Mouse (Mus musculus) brain, embryonic 14.5 days (tissue): Measurements from ENCODE around the gene Pelp1. TPM values are rescaled to one million over a fixed set of nuclear protein-coding genes. Genes with fewer than 3 reads are reported as not detected.
"Not testable (repeated sequence)": the region's sequence is repeated elsewhere in the genome, so short reads cannot be mapped to it uniquely, and the experiment has no call there.

ENCODE experiments used
- DNase-seq: peaks from one replicate; pipeline ENCODE4 v3.0.0-alpha.2; 2011; ENCODE audit warnings: low read depth
- CTCF ChIP-seq: fragments of 200-500 bp; IDR thresholded peaks from 2 replicates; pipeline ENCODE4 v1.5.1; 2012; ENCODE audit warnings: inconsistent platforms, mild to moderate bottlenecking, moderate library complexity, borderline replicate concordance; ENCODE audit not compliant: insufficient read depth, insufficient read length; ENCODE audit errors: extremely low read depth
- POLR2A ChIP-seq: fragments of 200-500 bp; IDR thresholded peaks from 2 replicates; pipeline ENCODE4 v1.6.1; 2012; ENCODE audit warnings: mild to moderate bottlenecking, inconsistent platforms, borderline replicate concordance; ENCODE audit not compliant: poor library complexity, insufficient read depth, insufficient read length, severe bottlenecking; ENCODE audit errors: extremely low read depth
- polyA plus RNA-seq: library from polyadenylated mRNA; depleted of rRNA; stranded (reverse); fragments of >200 nt; gene quantifications from 2 replicates; pipeline ENCODE4 v1.2.3, GENCODE M21; 2012; rRNA removed

Pelp1 gene
- polyA plus RNA-seq, 1 experiment, result 34.2 TPM

- no peak for DNase-seq
- TF ChIP-seq POLR2A, result no peak
- TF ChIP-seq CTCF, result no peak
Measured at GRCm38 (mm10) chr11:70372396-70372795, 37.4 kb downstream of the Pelp1 start.

GRCm38 (mm10) chr11:70368626-70369025 lies 41.2 kb downstream of the Pelp1 start:
- DNase-seq, result not testable (repeated sequence)

DNA sequence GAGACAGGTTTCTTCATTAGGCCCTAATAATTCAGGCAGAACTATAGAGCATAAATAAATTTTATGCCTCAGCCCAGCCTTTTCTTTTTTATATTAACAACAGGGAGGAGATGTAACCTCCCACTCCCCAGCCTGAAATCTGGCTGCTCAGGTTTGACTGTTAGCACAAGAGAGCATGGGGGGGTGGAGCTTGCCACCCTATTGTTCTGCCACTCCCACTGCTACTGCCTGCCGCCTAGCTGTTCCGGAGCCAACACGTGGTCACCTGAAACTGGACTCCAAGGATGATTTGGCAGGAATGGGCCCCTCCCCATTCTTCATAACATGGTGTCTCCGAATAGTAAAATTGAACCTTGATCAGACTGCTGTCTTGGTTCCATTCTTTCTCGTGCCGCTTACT lies 42.1 kb downstream of the Pelp1 start:
- DNase-seq, result not testable (repeated sequence)

- DNase-seq, result no peak
- TF ChIP-seq POLR2A, result no peak
- TF ChIP-seq CTCF, result no peak
Measured at GRCm38 (mm10) chr11:70351868-70352267, 58.0 kb downstream of the Pelp1 start, which contains the start of gene Alox15. Alox15 (minus strand) TSS chr11:70352031.

- no peak for TF ChIP-seq POLR2A
- no peak for TF ChIP-seq CTCF
- no peak for DNase-seq
Measured at GRCm38 (mm10) chr11:70348630-70349029, 61.2 kb downstream of the Pelp1 start.

- DNase-seq, result no peak
- TF ChIP-seq POLR2A, result no peak
- no peak for TF ChIP-seq CTCF
Measured at GRCm38 (mm10) chr11:70347861-70348260, 62.0 kb downstream of the Pelp1 start.

GRCm38 (mm10) chr11:70345546-70345945 lies 64.3 kb downstream of the Pelp1 start:
- TF ChIP-seq CTCF, result no peak
- no peak for TF ChIP-seq POLR2A
- no peak for DNase-seq

DNA sequence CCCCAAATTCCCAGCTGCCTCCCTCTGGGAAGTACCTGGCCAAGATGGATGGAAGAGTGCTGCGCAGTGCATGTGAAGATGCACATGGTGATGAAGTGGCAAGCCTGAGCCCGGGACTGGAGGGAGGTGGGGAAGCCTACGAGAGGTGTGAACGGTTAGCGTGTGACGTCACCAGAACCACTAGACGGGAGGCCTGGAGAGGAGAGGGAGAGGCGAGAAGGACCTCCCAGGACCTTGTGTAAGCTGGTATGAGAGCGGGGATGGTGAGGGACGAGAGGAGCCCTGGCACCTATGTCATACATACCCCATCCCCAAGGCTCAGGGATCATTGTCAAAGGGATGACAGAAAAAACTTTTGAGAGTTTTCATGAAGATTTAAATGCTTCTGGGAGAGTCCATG lies 64.8 kb downstream of the Pelp1 start:
- no peak for DNase-seq
- TF ChIP-seq CTCF (no peak), POLR2A (no peak)

Other genes with a start within 250 kb of the Pelp1 start
- 2.8 and 3.8 TPM in 2 replicates for gene Slc16a11, start 197.3 kb downstream of the Pelp1 start, polyA plus RNA-seq
- 13.9 and 15.1 TPM in 2 replicates for gene Slc16a13, start 189.0 kb downstream of the Pelp1 start, polyA plus RNA-seq
- gene Bcl6b, start 180.2 kb downstream of the Pelp1 start, polyA plus RNA-seq, result 4.5 and 5.9 TPM in 2 replicates
- gene 0610010K14Rik, start 172.1 kb downstream of the Pelp1 start, polyA plus RNA-seq, result 153 and 207 TPM in 2 replicates
- gene Gm21988, start 170.2 kb downstream of the Pelp1 start, polyA plus RNA-seq, result 14.8 and 18.0 TPM in 2 replicates
- gene Rnasek, start 170.2 kb downstream of the Pelp1 start, polyA plus RNA-seq, result 106 and 125 TPM in 2 replicates
- gene Alox12, start 154.7 kb downstream of the Pelp1 start, polyA plus RNA-seq, result 0.78 and 1.6 TPM in 2 replicates
- not detected in 2 replicates for gene Alox12e, start 87.4 kb downstream of the Pelp1 start, polyA plus RNA-seq
- 0.05 and 0.29 TPM in 2 replicates for gene Alox15, start 58.0 kb downstream of the Pelp1 start, polyA plus RNA-seq
- gene Arrb2, start 22.6 kb upstream of the Pelp1 start, polyA plus RNA-seq, result 68.7 and 86.1 TPM in 2 replicates
- 28.1 and 31.8 TPM in 2 replicates for gene Med11, start 41.9 kb upstream of the Pelp1 start, polyA plus RNA-seq
- 0.93 and 1.4 TPM in 2 replicates for gene Zmynd15, start 49.4 kb upstream of the Pelp1 start, polyA plus RNA-seq
- 3.1 and 3.5 TPM in 2 replicates for gene Cxcl16, start 50.0 kb upstream of the Pelp1 start, polyA plus RNA-seq
- gene Tm4sf5, start 95.2 kb upstream of the Pelp1 start, polyA plus RNA-seq, result 1.6 and 2.3 TPM in 2 replicates
- 0.14 and 0.15 TPM in 2 replicates for gene Vmo1, start 104.6 kb upstream of the Pelp1 start, polyA plus RNA-seq
- 0.09 TPM in 1 of 2 replicates, not detected in the other for gene Gltpd2, start 109.2 kb upstream of the Pelp1 start, polyA plus RNA-seq
- gene Psmb6, start 115.3 kb upstream of the Pelp1 start, polyA plus RNA-seq, result 405 and 560 TPM in 2 replicates
- not detected in 2 replicates for gene Gm40193, start 122.9 kb upstream of the Pelp1 start, polyA plus RNA-seq
- 18.9 and 19.9 TPM in 2 replicates for gene Pld2, start 130.0 kb upstream of the Pelp1 start, polyA plus RNA-seq
- 94.3 and 99.5 TPM in 2 replicates for gene Mink1, start 152.8 kb upstream of the Pelp1 start, polyA plus RNA-seq
- not detected in 2 replicates for gene 4930544D05Rik, start 205.8 kb upstream of the Pelp1 start, polyA plus RNA-seq
- 0.16 TPM in 1 of 2 replicates, not detected in the other for gene Chrne, start 209.2 kb upstream of the Pelp1 start, polyA plus RNA-seq
- gene Gp1ba, start 229.1 kb upstream of the Pelp1 start, polyA plus RNA-seq, result 0.06 and 0.30 TPM in 2 replicates
- 91.1 and 127 TPM in 2 replicates for gene Rnf167, start 237.2 kb upstream of the Pelp1 start, polyA plus RNA-seq
- gene Slc25a11, start 237.4 kb upstream of the Pelp1 start, polyA plus RNA-seq, result 129 and 149 TPM in 2 replicates
- gene Pfn1, start 244.6 kb upstream of the Pelp1 start, polyA plus RNA-seq, result 419 and 479 TPM in 2 replicates
- 23.0 and 24.1 TPM in 2 replicates for gene Eno3, start 247.2 kb upstream of the Pelp1 start, polyA plus RNA-seq